Mouse (Mus musculus): ENCODE data around the gene Cst3. TPM values are rescaled to one million over a fixed set of nuclear protein-coding genes. Genes with fewer than 3 reads are reported as not detected.

Cst3 gene
- polyA plus RNA-seq, 1 experiment from 2014 or later: 567 TPM

GRCm38 (mm10) chr2:148874617-148875334 lies 716 bp downstream of the Cst3 start:
- DNase-seq (ENCODE audit: low spot score): peak; percentile 79
- H3K4me1 ChIP-seq: peaks cover 65% of the 10 kb centered on the region
- peaks cover 27% of the 10 kb centered on the region for H3K36me3 ChIP-seq
- H3K4me3 ChIP-seq: peak overlapping the region; percentile 88
- under 1% methylated on average over 34 of the region's 34 CpGs for WGBS
- H3K27ac ChIP-seq: peak overlapping the region; percentile 96
- H3K9me3 ChIP-seq: no peaks in the 10 kb centered on the region
- H3K27me3 ChIP-seq (ENCODE audit: insufficient read depth, poor library complexity, severe bottlenecking): no peaks in the 10 kb centered on the region

GRCm38 (mm10) chr2:148874224-148874616 lies 1.3 kb downstream of the Cst3 start:
- peak overlapping the region; percentile 88 for H3K4me3 ChIP-seq
- WGBS: 32% methylated on average over 3 of the region's 3 CpGs
- no peaks in the 10 kb centered on the region for H3K27me3 ChIP-seq (ENCODE audit: insufficient read depth, poor library complexity, severe bottlenecking)
- H3K9me3 ChIP-seq: no peaks in the 10 kb centered on the region
- no peak for DNase-seq (ENCODE audit: low spot score)
- peaks cover 27% of the 10 kb centered on the region for H3K36me3 ChIP-seq
- peaks cover 61% of the 10 kb centered on the region for H3K4me1 ChIP-seq
- H3K27ac ChIP-seq: peak overlapping the region; percentile 96

GRCm38 (mm10) chr2:148872860-148873259 lies 2.6 kb downstream of the Cst3 start:
- Histone ChIP-seq H3K4me1 (peaks cover 47% of the 10 kb centered on the region), H3K36me3 (peaks cover 27% of the 10 kb centered on the region), H3K9me3 (no peaks in the 10 kb centered on the region), H3K27me3 (ENCODE audit: insufficient read depth, poor library complexity, severe bottlenecking) (no peaks in the 10 kb centered on the region), H3K27ac (peak overlapping the region; percentile 63), H3K4me3 (peak overlapping the region; percentile 88)
- WGBS: 77% methylated on average over 4 of the region's 4 CpGs
- no peak for DNase-seq (ENCODE audit: low spot score)

- no peaks in the 10 kb centered on the region for H3K27me3 ChIP-seq (ENCODE audit: insufficient read depth, poor library complexity, severe bottlenecking)
- H3K9me3 ChIP-seq: no peaks in the 10 kb centered on the region
- H3K27ac ChIP-seq: no peak overlapping the region
- WGBS: 73% methylated on average over 3 of the region's 3 CpGs
- peaks cover 27% of the 10 kb centered on the region for H3K36me3 ChIP-seq
- no peak for DNase-seq (ENCODE audit: low spot score)
- no peak overlapping the region for H3K4me3 ChIP-seq
- H3K4me1 ChIP-seq: peaks cover 28% of the 10 kb centered on the region
Measured at GRCm38 (mm10) chr2:148870526-148870925, 5.0 kb downstream of the Cst3 start.

- Histone ChIP-seq H3K4me1 (peaks cover 31% of the 10 kb centered on the region), H3K27ac (no peak overlapping the region), H3K36me3 (peaks cover 27% of the 10 kb centered on the region), H3K9me3 (no peaks in the 10 kb centered on the region), H3K27me3 (ENCODE audit: insufficient read depth, poor library complexity, severe bottlenecking) (no peaks in the 10 kb centered on the region), H3K4me3 (no peak overlapping the region)
- no peak for DNase-seq (ENCODE audit: low spot score)
- WGBS: 76% methylated on average over 1 of the region's 1 CpGs
Measured at GRCm38 (mm10) chr2:148868959-148869358, 6.5 kb downstream of the Cst3 start.

- peak within 1 kb of the TSS; percentile 3; the same call in 1 of the 2 replicates for H3K4me3 ChIP-seq
- WGBS: 19% methylated on average over 2 of the region's 2 CpGs
- no peaks in the 10 kb centered on the region for H3K9me3 ChIP-seq
- H3K27ac ChIP-seq: peak within 1 kb of the TSS; percentile 69
- H3K36me3 ChIP-seq: no peaks in the 10 kb centered on the region
- peaks cover 13% of the 10 kb centered on the region; the same call in 1 of the 2 replicates for H3K4me1 ChIP-seq
- DNase-seq (ENCODE audit: low spot score): no peak
- no peaks in the 10 kb centered on the region for H3K27me3 ChIP-seq (ENCODE audit: insufficient read depth, poor library complexity, severe bottlenecking)
Measured at GRCm38 (mm10) chr2:148864966-148865365, 10.5 kb downstream of the Cst3 start, which contains the start of gene 9230104L09Rik. TSS of gene 9230104L09Rik (minus strand) at chr2:148865038.

GRCm38 (mm10) chr2:148861693-148862092 lies 13.8 kb downstream of the Cst3 start:
- Histone ChIP-seq H3K9me3 (no peaks in the 10 kb centered on the region), H3K36me3 (no peaks in the 10 kb centered on the region)

GRCm38 (mm10) chr2:148860993-148861392 lies 14.5 kb downstream of the Cst3 start:
- no peaks in the 10 kb centered on the region for H3K9me3 ChIP-seq
- no peak overlapping the region for H3K27ac ChIP-seq
- DNase-seq (ENCODE audit: low spot score): no peak
- WGBS: 86% methylated on average over 4 of the region's 4 CpGs
- H3K36me3 ChIP-seq: no peaks in the 10 kb centered on the region
- H3K4me1 ChIP-seq: peaks cover 24% of the 10 kb centered on the region
- no peaks in the 10 kb centered on the region for H3K27me3 ChIP-seq (ENCODE audit: insufficient read depth, poor library complexity, severe bottlenecking)
- no peak overlapping the region for H3K4me3 ChIP-seq

More at GRCm38 (mm10) chr2:148861693-148862092, 13.8 kb downstream of the Cst3 start:
- Histone ChIP-seq H3K27me3 (ENCODE audit: insufficient read depth, poor library complexity, severe bottlenecking) (no peaks in the 10 kb centered on the region), H3K27ac (no peak overlapping the region), H3K4me3 (no peak overlapping the region), H3K4me1 (peaks cover 24% of the 10 kb centered on the region)
- no peak for DNase-seq (ENCODE audit: low spot score)

GRCm38 (mm10) chr2:148857506-148857905 lies 18.0 kb downstream of the Cst3 start:
- H3K27ac ChIP-seq: peak overlapping the region; percentile 44; the same call in 1 of the 2 replicates
- no peak for DNase-seq (ENCODE audit: low spot score)
- H3K27me3 ChIP-seq (ENCODE audit: insufficient read depth, poor library complexity, severe bottlenecking): no peaks in the 10 kb centered on the region
- H3K4me3 ChIP-seq: no peak overlapping the region
- no peaks in the 10 kb centered on the region for H3K9me3 ChIP-seq
- no peaks in the 10 kb centered on the region for H3K36me3 ChIP-seq
- WGBS: 77% methylated on average over 4 of the region's 4 CpGs
- H3K4me1 ChIP-seq: peaks cover 11% of the 10 kb centered on the region

GRCm38 (mm10) chr2:148856630-148857400 lies 18.7 kb downstream of the Cst3 start:
- Histone ChIP-seq H3K9me3 (no peaks in the 10 kb centered on the region), H3K27ac (peak overlapping the region; percentile 44; the same call in 1 of the 2 replicates)
- WGBS: 40% methylated on average over 8 of the region's 8 CpGs

GRCm38 (mm10) chr2:148851116-148851906 lies 24.2 kb downstream of the Cst3 start:
- DNase-seq (ENCODE audit: low spot score): peak; percentile 88
- no peak overlapping the region for H3K27ac ChIP-seq
- no peak overlapping the region; the same call in 1 of the 2 replicates for H3K4me3 ChIP-seq
- H3K36me3 ChIP-seq: no peaks in the 10 kb centered on the region
- H3K4me1 ChIP-seq: no peaks in the 10 kb centered on the region
- WGBS: 43% methylated on average over 8 of the region's 8 CpGs
- H3K9me3 ChIP-seq: no peaks in the 10 kb centered on the region
- H3K27me3 ChIP-seq (ENCODE audit: insufficient read depth, poor library complexity, severe bottlenecking): no peaks in the 10 kb centered on the region

More at GRCm38 (mm10) chr2:148856630-148857400, 18.7 kb downstream of the Cst3 start:
- H3K36me3 ChIP-seq: no peaks in the 10 kb centered on the region
- H3K4me3 ChIP-seq: no peak overlapping the region; the same call in 1 of the 2 replicates
- DNase-seq (ENCODE audit: low spot score): no peak
- no peaks in the 10 kb centered on the region for H3K27me3 ChIP-seq (ENCODE audit: insufficient read depth, poor library complexity, severe bottlenecking)
- peaks cover 11% of the 10 kb centered on the region for H3K4me1 ChIP-seq

- 52% methylated on average over 2 of the region's 2 CpGs for WGBS
- DNase-seq (ENCODE audit: low spot score): no peak
- Histone ChIP-seq H3K27me3 (ENCODE audit: insufficient read depth, poor library complexity, severe bottlenecking) (no peaks in the 10 kb centered on the region), H3K36me3 (no peaks in the 10 kb centered on the region), H3K4me1 (no peaks in the 10 kb centered on the region), H3K27ac (no peak overlapping the region), H3K4me3 (no peak overlapping the region), H3K9me3 (no peaks in the 10 kb centered on the region)
Measured at GRCm38 (mm10) chr2:148839224-148839623, 36.3 kb downstream of the Cst3 start.

All from heart, embryonic 10.5 days (tissue).